Mouse (Mus musculus): ENCODE results near the gene Copg2.

DNA sequence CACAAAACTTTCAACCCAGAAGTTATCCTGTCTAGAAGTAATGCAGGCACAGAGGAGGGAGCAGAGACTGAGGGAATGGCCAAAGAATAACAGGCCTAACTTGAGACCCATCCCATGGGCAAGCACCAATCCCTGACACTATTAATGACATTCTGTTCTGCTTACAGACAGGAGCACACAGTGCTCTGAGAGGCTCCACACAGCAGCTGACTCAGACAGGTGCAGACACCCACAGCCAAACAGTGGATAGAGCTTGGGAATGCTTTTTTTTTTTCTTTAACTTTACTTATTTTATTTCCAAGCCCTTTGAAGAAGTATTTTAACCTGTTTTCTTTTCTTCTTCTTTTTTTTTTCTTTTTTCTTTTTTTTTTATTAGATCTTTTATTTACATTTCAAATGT is 4.8 kb downstream of the Copg2 start:
- no peak for TF ChIP-seq CTCF (IDR thresholded peaks at IDR 0.05; ENCODE audit: low read depth, low read length)
- TF ChIP-seq GATA1 (IDR thresholded peaks at IDR 0.05; ENCODE audit: borderline replicate concordance, low read length) = no peak
- no peak for TF ChIP-seq TAL1 (conservative IDR thresholded peaks at IDR 0.05; ENCODE audit: low read depth, low read length)
- TF ChIP-seq GATA2 (IDR thresholded peaks at IDR 0.05; ENCODE audit: borderline replicate concordance, low read depth, low read length) = no peak

Measured in G1E (cell line).